Mouse (Mus musculus) erythroid progenitor cell, adult 5-6 weeks (primary cell): ENCODE results near the gene Itk. TPM values are rescaled to one million over a fixed set of nuclear protein-coding genes. Genes with fewer than 3 reads are reported as not detected.

Experiments
- ATAC-seq: replicated peaks from 2 replicates; pipeline ENCODE4 v1.8.0; 2016; ENCODE audit warnings: moderate number of reproducible peaks, mild to moderate bottlenecking, moderate TSS enrichment, inconsistent platforms; ENCODE audit not compliant: poor library complexity, low FRiP score, severe bottlenecking
- total RNA-seq, 2 experiments: library from RNA; stranded (forward) in 1 of 2; stranded (reverse) in 1 of 2; fragments of 150-400 nt in 1 of 2; fragments of 186-747, 209-891 nt in 1 of 2; gene quantifications; 2 replicates each; pipeline versions ENCODE4 v1.2.3 to v1.2.4; 2015 to 2017; ENCODE audit warnings: low replicate concordance in 2 of 2

Itk gene
- total RNA-seq, 2 experiments from 2014 or later = 2.9 to 5.0 TPM

- ATAC-seq = no peak
Observed at GRCm38 (mm10) chr11:46310647-46311063, 78.7 kb downstream of the Itk start.

GRCm38 (mm10) chr11:46309808-46310555 lies 79.3 kb downstream of the Itk start:
- no peak for ATAC-seq

GRCm38 (mm10) chr11:46309111-46309741 lies 80.1 kb downstream of the Itk start:
- no peak for ATAC-seq

GRCm38 (mm10) chr11:46308271-46308974 lies 80.9 kb downstream of the Itk start:
- ATAC-seq = no peak

- ATAC-seq = no peak
Observed at GRCm38 (mm10) chr11:46307768-46308167, 81.5 kb downstream of the Itk start.

- no peak for ATAC-seq
Observed at GRCm38 (mm10) chr11:46306776-46307175, 82.5 kb downstream of the Itk start.

GRCm38 (mm10) chr11:46305881-46306520 lies 83.3 kb downstream of the Itk start:
- ATAC-seq = no peak

GRCm38 (mm10) chr11:46304864-46305710 lies 84.2 kb downstream of the Itk start:
- no peak for ATAC-seq

GRCm38 (mm10) chr11:46304093-46304492 lies 85.2 kb downstream of the Itk start:
- ATAC-seq = no peak

GRCm38 (mm10) chr11:46302471-46302870 lies 86.8 kb downstream of the Itk start:
- ATAC-seq = no peak

- ATAC-seq = no peak
Observed at GRCm38 (mm10) chr11:46301579-46302248, 87.6 kb downstream of the Itk start.

GRCm38 (mm10) chr11:46299901-46300300 lies 89.4 kb downstream of the Itk start:
- no peak for ATAC-seq

- no peak for ATAC-seq
Observed at GRCm38 (mm10) chr11:46298889-46299785, 90.2 kb downstream of the Itk start.

- no peak for ATAC-seq
Observed at GRCm38 (mm10) chr11:46294390-46294789, 94.9 kb downstream of the Itk start.

- ATAC-seq = no peak
Observed at GRCm38 (mm10) chr11:46293491-46293890, 95.8 kb downstream of the Itk start.

GRCm38 (mm10) chr11:46290988-46291405 lies 98.3 kb downstream of the Itk start:
- ATAC-seq = no peak

GRCm38 (mm10) chr11:46289561-46289960 lies 99.8 kb downstream of the Itk start:
- ATAC-seq = no peak

GRCm38 (mm10) chr11:46289022-46289421 lies 100.3 kb downstream of the Itk start:
- no peak for ATAC-seq
